Mouse (Mus musculus): Measurements from ENCODE around the gene Gm20479. TPM values are rescaled to one million over a fixed set of nuclear protein-coding genes. Genes with fewer than 3 reads are reported as not detected.

Gene Gm20479
- polyA plus RNA-seq, 1 experiment, result 15.8 TPM

GRCm38 (mm10) chr7:27378431-27378830 lies 21.2 kb upstream of the Gm20479 start:
- H3K27me3 ChIP-seq (ENCODE audit: control insufficient read depth, insufficient read depth, low read length, poor library complexity, severe bottlenecking), result no peaks in the 10 kb centered on the region
- TF ChIP-seq EP300 (IDR thresholded peaks at IDR 0.05; ENCODE audit: insufficient read depth, low read depth, low read length) (no peak), CTCF (IDR thresholded peaks at IDR 0.05; ENCODE audit: low read depth, low read length) (peak; percentile 55), POLR2A (IDR thresholded peaks at IDR 0.05; ENCODE audit: insufficient read depth, low read length) (no peak)
- H3K9me3 ChIP-seq (replicated peaks; ENCODE audit: control insufficient read depth, insufficient read depth, low read length, poor library complexity, severe bottlenecking), result no peaks in the 10 kb centered on the region; the same call in 1 of the 2 replicates
- no peaks in the 10 kb centered on the region for H3K36me3 ChIP-seq (ENCODE audit: control insufficient read depth, insufficient read depth, low read length, poor library complexity, severe bottlenecking)
- H3K27ac ChIP-seq (ENCODE audit: insufficient read depth, low read length), result no peak overlapping the region
- H3K4me3 ChIP-seq (ENCODE audit: low read depth, low read length), result no peak overlapping the region
- peaks cover 3% of the 10 kb centered on the region for H3K4me1 ChIP-seq (ENCODE audit: control insufficient read depth, insufficient read depth, low read length)
- H3K9ac ChIP-seq (ENCODE audit: low read depth, poor library complexity, severe bottlenecking), result no peak overlapping the region

- H3K36me3 ChIP-seq (ENCODE audit: control insufficient read depth, insufficient read depth, low read length, poor library complexity, severe bottlenecking), result no peaks in the 10 kb centered on the region
- H3K4me1 ChIP-seq (ENCODE audit: control insufficient read depth, insufficient read depth, low read length), result no peaks in the 10 kb centered on the region
- no peak overlapping the region for H3K27ac ChIP-seq (ENCODE audit: insufficient read depth, low read length)
- H3K27me3 ChIP-seq (ENCODE audit: control insufficient read depth, insufficient read depth, low read length, poor library complexity, severe bottlenecking), result no peaks in the 10 kb centered on the region
- TF ChIP-seq CTCF (IDR thresholded peaks at IDR 0.05; ENCODE audit: low read depth, low read length), result no peak
- TF ChIP-seq POLR2A (IDR thresholded peaks at IDR 0.05; ENCODE audit: insufficient read depth, low read length), result no peak
- no peak for TF ChIP-seq EP300 (IDR thresholded peaks at IDR 0.05; ENCODE audit: insufficient read depth, low read depth, low read length)
- H3K9ac ChIP-seq (ENCODE audit: low read depth, poor library complexity, severe bottlenecking), result peak overlapping the region; percentile 5; the same call in 1 of the 2 replicates
- H3K4me3 ChIP-seq (ENCODE audit: low read depth, low read length), result peak overlapping the region; percentile 25
- H3K9me3 ChIP-seq (replicated peaks; ENCODE audit: control insufficient read depth, insufficient read depth, low read length, poor library complexity, severe bottlenecking), result no peaks in the 10 kb centered on the region; the same call in 1 of the 2 replicates
These were observed 18.1 kb upstream of the Gm20479 start for GRCm38 (mm10) chr7:27375274-27375673.

- Histone ChIP-seq H3K27me3 (ENCODE audit: control insufficient read depth, insufficient read depth, low read length, poor library complexity, severe bottlenecking) (no peaks in the 10 kb centered on the region), H3K9ac (ENCODE audit: low read depth, poor library complexity, severe bottlenecking) (peak overlapping the region; percentile 16), H3K36me3 (ENCODE audit: control insufficient read depth, insufficient read depth, low read length, poor library complexity, severe bottlenecking) (no peaks in the 10 kb centered on the region), H3K4me3 (ENCODE audit: low read depth, low read length) (peak overlapping the region; percentile 24), H3K27ac (ENCODE audit: insufficient read depth, low read length) (no peak overlapping the region), H3K4me1 (ENCODE audit: control insufficient read depth, insufficient read depth, low read length) (peaks cover 2% of the 10 kb centered on the region), H3K9me3 (replicated peaks; ENCODE audit: control insufficient read depth, insufficient read depth, low read length, poor library complexity, severe bottlenecking) (no peaks in the 10 kb centered on the region; the same call in 1 of the 2 replicates)
- TF ChIP-seq EP300 (IDR thresholded peaks at IDR 0.05; ENCODE audit: insufficient read depth, low read depth, low read length) (no peak), POLR2A (IDR thresholded peaks at IDR 0.05; ENCODE audit: insufficient read depth, low read length) (no peak), CTCF (IDR thresholded peaks at IDR 0.05; ENCODE audit: low read depth, low read length) (no peak)
These were observed 14.7 kb upstream of the Gm20479 start for GRCm38 (mm10) chr7:27371715-27372462.

GRCm38 (mm10) chr7:27369111-27369510 lies 11.9 kb upstream of the Gm20479 start:
- no peak for TF ChIP-seq EP300 (IDR thresholded peaks at IDR 0.05; ENCODE audit: insufficient read depth, low read depth, low read length)
- no peak for TF ChIP-seq CTCF (IDR thresholded peaks at IDR 0.05; ENCODE audit: low read depth, low read length)
- TF ChIP-seq POLR2A (IDR thresholded peaks at IDR 0.05; ENCODE audit: insufficient read depth, low read length), result no peak
- no peaks in the 10 kb centered on the region; the same call in 1 of the 2 replicates for H3K9me3 ChIP-seq (replicated peaks; ENCODE audit: control insufficient read depth, insufficient read depth, low read length, poor library complexity, severe bottlenecking)
- H3K9ac ChIP-seq (ENCODE audit: low read depth, poor library complexity, severe bottlenecking), result no peak overlapping the region
- no peak overlapping the region for H3K27ac ChIP-seq (ENCODE audit: insufficient read depth, low read length)
- no peaks in the 10 kb centered on the region for H3K36me3 ChIP-seq (ENCODE audit: control insufficient read depth, insufficient read depth, low read length, poor library complexity, severe bottlenecking)
- H3K4me1 ChIP-seq (ENCODE audit: control insufficient read depth, insufficient read depth, low read length), result peaks cover 6% of the 10 kb centered on the region
- H3K27me3 ChIP-seq (ENCODE audit: control insufficient read depth, insufficient read depth, low read length, poor library complexity, severe bottlenecking), result no peaks in the 10 kb centered on the region
- H3K4me3 ChIP-seq (ENCODE audit: low read depth, low read length), result no peak overlapping the region

- no peaks in the 10 kb centered on the region for H3K27me3 ChIP-seq (ENCODE audit: control insufficient read depth, insufficient read depth, low read length, poor library complexity, severe bottlenecking)
- peak overlapping the region; percentile 34; the same call in 1 of the 2 replicates for H3K9ac ChIP-seq (ENCODE audit: low read depth, poor library complexity, severe bottlenecking)
- no peaks in the 10 kb centered on the region for H3K36me3 ChIP-seq (ENCODE audit: control insufficient read depth, insufficient read depth, low read length, poor library complexity, severe bottlenecking)
- H3K4me3 ChIP-seq (ENCODE audit: low read depth, low read length), result peak overlapping the region; percentile 59
- H3K9me3 ChIP-seq (replicated peaks; ENCODE audit: control insufficient read depth, insufficient read depth, low read length, poor library complexity, severe bottlenecking), result no peaks in the 10 kb centered on the region
- peak overlapping the region; percentile 35; the same call in 1 of the 2 replicates for H3K27ac ChIP-seq (ENCODE audit: insufficient read depth, low read length)
- H3K4me1 ChIP-seq (ENCODE audit: control insufficient read depth, insufficient read depth, low read length), result peaks cover 6% of the 10 kb centered on the region
- TF ChIP-seq CTCF (IDR thresholded peaks at IDR 0.05; ENCODE audit: low read depth, low read length), result no peak
- TF ChIP-seq EP300 (IDR thresholded peaks at IDR 0.05; ENCODE audit: insufficient read depth, low read depth, low read length), result no peak; the same call in 1 of the 2 replicates
- peak; percentile 8 for TF ChIP-seq POLR2A (IDR thresholded peaks at IDR 0.05; ENCODE audit: insufficient read depth, low read length)
These were observed 10.8 kb upstream of the Gm20479 start for GRCm38 (mm10) chr7:27367976-27368375.
